Mouse (Mus musculus): ENCODE data around the gene Mpo. TPM values are rescaled to one million over a fixed set of nuclear protein-coding genes. Genes with fewer than 3 reads are reported as not detected.
A peak's percentile ranks its signal among the peaks of the same experiment; 100 is the strongest.

Mpo gene
- total and polyA plus RNA-seq, 3 experiments = 0.05 to 1.7 TPM; not detected in 1

GRCm38 (mm10) chr11:87852690-87853596 lies 59.6 kb downstream of the Mpo start, which contains the start of gene Mks1:
Gene Mks1, plus strand, starts transcription at chr11:87853215.
- DNase-seq (ENCODE audit: low spot score) (peak; percentile 78), ATAC-seq (ENCODE audit: extremely low read depth, insufficient number of reproducible peaks, low FRiP score, poor library complexity, severe bottlenecking) (0 out of 2 replicates have a peak, but pooled peaks have one; percentile 34)
- Histone ChIP-seq H3K9me3 (replicated peaks) (no peaks in the 10 kb centered on the region), H3K36me3 (replicated peaks) (peaks cover 20% of the 10 kb centered on the region), H3K27me3 (ENCODE audit: insufficient read depth, low read length) (peaks cover 3% of the 10 kb centered on the region; the same call in 1 of the 2 replicates), H3K4me1 (ENCODE audit: insufficient read depth, low read depth, low read length) (peaks cover 8% of the 10 kb centered on the region), H3K4me3 (ENCODE audit: low read depth, low read length) (peak within 1 kb of the TSS; percentile 72)
- no peak for TF ChIP-seq TAL1 (conservative IDR thresholded peaks at IDR 0.05; ENCODE audit: low read depth, low read length)
- TF ChIP-seq CTCF (IDR thresholded peaks at IDR 0.05; ENCODE audit: low read depth, low read length) = no peak
- TF ChIP-seq GATA2 (IDR thresholded peaks at IDR 0.05; ENCODE audit: borderline replicate concordance, low read depth, low read length) = no peak

- no peak for ATAC-seq (ENCODE audit: extremely low read depth, insufficient number of reproducible peaks, low FRiP score, poor library complexity, severe bottlenecking)
Observed at GRCm38 (mm10) chr11:87853597-87853954, 60.2 kb downstream of the Mpo start.

More at GRCm38 (mm10) chr11:87853597-87853954, 60.2 kb downstream of the Mpo start:
- no peak for DNase-seq (ENCODE audit: low spot score)
- H3K4me1 ChIP-seq (ENCODE audit: insufficient read depth, low read depth, low read length) = peaks cover 8% of the 10 kb centered on the region
- peak overlapping the region; percentile 72 for H3K4me3 ChIP-seq (ENCODE audit: low read depth, low read length)
- H3K36me3 ChIP-seq (replicated peaks) = peaks cover 27% of the 10 kb centered on the region
- TF ChIP-seq POLR2AphosphoS5 (IDR thresholded peaks at IDR 0.05; ENCODE audit: insufficient replicate concordance, low read depth, low read length) = no peak
- no peak for TF ChIP-seq GATA2 (IDR thresholded peaks at IDR 0.05; ENCODE audit: borderline replicate concordance, low read depth, low read length)
- H3K27me3 ChIP-seq (ENCODE audit: insufficient read depth, low read length) = peaks cover 3% of the 10 kb centered on the region; the same call in 1 of the 2 replicates
- H3K9me3 ChIP-seq (replicated peaks) = no peaks in the 10 kb centered on the region

Other genes starting within 250 kb of the Mpo start
- gene Gm11492, start 226.9 kb upstream of the Mpo start, total RNA-seq (2014; fragmentation: Nextera tagmentation) = not detected in 2 replicates
- gene Gm11492, start 226.9 kb upstream of the Mpo start, total RNA-seq (2017) = 0.05 TPM in 1 of 2 replicates, not detected in the other
- gene Gm11492, start 226.9 kb upstream of the Mpo start, polyA plus RNA-seq (2012) = not detected in 2 replicates
- 3.1 TPM in 1 of 2 replicates, not detected in the other for gene Sept4, start 224.7 kb upstream of the Mpo start, total RNA-seq (2014; fragmentation: Nextera tagmentation)
- gene Sept4, start 224.7 kb upstream of the Mpo start, total RNA-seq (2017) = 1.2 and 2.6 TPM in 2 replicates
- 0.61 and 0.91 TPM in 2 replicates for gene Sept4, start 224.7 kb upstream of the Mpo start, polyA plus RNA-seq (2012)
- gene Mtmr4, start 201.4 kb upstream of the Mpo start, total RNA-seq (2014; fragmentation: Nextera tagmentation) = 14.3 and 15.2 TPM in 2 replicates
- 18.2 and 20.2 TPM in 2 replicates for gene Mtmr4, start 201.4 kb upstream of the Mpo start, total RNA-seq (2017)
- gene Mtmr4, start 201.4 kb upstream of the Mpo start, polyA plus RNA-seq (2012) = 5.5 and 7.3 TPM in 2 replicates
- gene Hsf5, start 176.4 kb upstream of the Mpo start, total RNA-seq (2014; fragmentation: Nextera tagmentation) = 0.45 TPM in 1 of 2 replicates, not detected in the other
- 0.05 and 0.06 TPM in 2 replicates for gene Hsf5, start 176.4 kb upstream of the Mpo start, total RNA-seq (2017)
- gene Hsf5, start 176.4 kb upstream of the Mpo start, polyA plus RNA-seq (2012) = not detected in 2 replicates
- 28.4 and 31.1 TPM in 2 replicates for gene Rnf43, start 130.9 kb upstream of the Mpo start, total RNA-seq (2014; fragmentation: Nextera tagmentation)
- 13.9 and 14.8 TPM in 2 replicates for gene Rnf43, start 130.9 kb upstream of the Mpo start, total RNA-seq (2017)
- gene Rnf43, start 130.9 kb upstream of the Mpo start, polyA plus RNA-seq (2012) = 5.4 and 8.7 TPM in 2 replicates
- gene Supt4a, start 56.0 kb upstream of the Mpo start, total RNA-seq (2014; fragmentation: Nextera tagmentation) = 64.1 and 95.8 TPM in 2 replicates
- 155 and 172 TPM in 2 replicates for gene Supt4a, start 56.0 kb upstream of the Mpo start, total RNA-seq (2017)
- 14.7 and 15.4 TPM in 2 replicates for gene Supt4a, start 56.0 kb upstream of the Mpo start, polyA plus RNA-seq (2012)
- gene Tspoap1, start 33.0 kb upstream of the Mpo start, total RNA-seq (2014; fragmentation: Nextera tagmentation) = 3.9 and 9.9 TPM in 2 replicates
- gene Tspoap1, start 33.0 kb upstream of the Mpo start, total RNA-seq (2017) = 17.4 and 21.2 TPM in 2 replicates
- gene Tspoap1, start 33.0 kb upstream of the Mpo start, polyA plus RNA-seq (2012) = 10.2 and 10.4 TPM in 2 replicates
- not detected in 2 replicates for gene Lpo, start 34.7 kb downstream of the Mpo start, total RNA-seq (2014; fragmentation: Nextera tagmentation)
- gene Lpo, start 34.7 kb downstream of the Mpo start, total RNA-seq (2017) = not detected in 2 replicates
- not detected in 2 replicates for gene Lpo, start 34.7 kb downstream of the Mpo start, polyA plus RNA-seq (2012)
- gene Mks1, start 59.6 kb downstream of the Mpo start, total RNA-seq (2014; fragmentation: Nextera tagmentation) = 2.7 and 3.2 TPM in 2 replicates
- gene Mks1, start 59.6 kb downstream of the Mpo start, total RNA-seq (2017) = 2.4 and 3.7 TPM in 2 replicates
- gene Mks1, start 59.6 kb downstream of the Mpo start, polyA plus RNA-seq (2012) = 4.6 and 6.1 TPM in 2 replicates
- not detected in 2 replicates for gene Epx, start 82.0 kb downstream of the Mpo start, total RNA-seq (2014; fragmentation: Nextera tagmentation)
- 0.29 TPM in 1 of 2 replicates, not detected in the other for gene Epx, start 82.0 kb downstream of the Mpo start, total RNA-seq (2017)
- not detected in 2 replicates for gene Epx, start 82.0 kb downstream of the Mpo start, polyA plus RNA-seq (2012)
- not detected in 2 replicates for gene Olfr462, start 98.7 kb downstream of the Mpo start, total RNA-seq (2014; fragmentation: Nextera tagmentation)
- 0.05 and 0.23 TPM in 2 replicates for gene Olfr462, start 98.7 kb downstream of the Mpo start, total RNA-seq (2017)
- gene Olfr462, start 98.7 kb downstream of the Mpo start, polyA plus RNA-seq (2012) = not detected in 2 replicates
- not detected in 2 replicates for gene Olfr463, start 103.8 kb downstream of the Mpo start, total RNA-seq (2014; fragmentation: Nextera tagmentation)
- 0.06 TPM in 1 of 2 replicates, not detected in the other for gene Olfr463, start 103.8 kb downstream of the Mpo start, total RNA-seq (2017)
- not detected in 2 replicates for gene Olfr463, start 103.8 kb downstream of the Mpo start, polyA plus RNA-seq (2012)
- gene Olfr464, start 127.4 kb downstream of the Mpo start, total RNA-seq (2014; fragmentation: Nextera tagmentation) = not detected in 2 replicates
- 0.29 TPM in 1 of 2 replicates, not detected in the other for gene Olfr464, start 127.4 kb downstream of the Mpo start, total RNA-seq (2017)
- gene Olfr464, start 127.4 kb downstream of the Mpo start, polyA plus RNA-seq (2012) = not detected in 2 replicates
- 10.4 and 12.3 TPM in 2 replicates for gene Dynll2, start 194.0 kb downstream of the Mpo start, total RNA-seq (2014; fragmentation: Nextera tagmentation)
- gene Dynll2, start 194.0 kb downstream of the Mpo start, total RNA-seq (2017) = 13.2 and 17.4 TPM in 2 replicates
- gene Dynll2, start 194.0 kb downstream of the Mpo start, polyA plus RNA-seq (2012) = 45.5 and 48.2 TPM in 2 replicates

All from G1E (cell line).